Mouse (Mus musculus) cortical plate, adult 2 months (tissue): ENCODE data around the gene Arhgef3. TPM values are rescaled to one million over a fixed set of nuclear protein-coding genes. Genes with fewer than 3 reads are reported as not detected.
A peak's percentile ranks its signal among the peaks of the same experiment; 100 is the strongest.

Experiments
- H3K27ac ChIP-seq: fragments of 200-500 bp; 2 replicates; pipeline ENCODE4 v1.5.1; 2012; ENCODE audit warnings: low read length, control low read depth, inconsistent platforms; ENCODE audit not compliant: insufficient read depth
- H3K4me1 ChIP-seq: fragments of 200-500 bp; 2 replicates; pipeline ENCODE4 v1.6.1; 2011; ENCODE audit warnings: low read length; ENCODE audit not compliant: control insufficient read depth, insufficient read depth
- H3K4me3 ChIP-seq: fragments of 200-500 bp; 2 replicates; pipeline ENCODE4 v1.5.1; 2011; ENCODE audit warnings: mild to moderate bottlenecking, low read length, control low read depth; ENCODE audit not compliant: insufficient read depth
- CTCF ChIP-seq: fragments of 200-500 bp; IDR thresholded peaks from 2 replicates; pipeline ENCODE4 v1.5.1; 2011; ENCODE audit warnings: mild to moderate bottlenecking, control low read depth, low read length; ENCODE audit not compliant: insufficient read depth; ENCODE audit errors: extremely low read depth
- POLR2A ChIP-seq: fragments of 200-500 bp; IDR thresholded peaks from 2 replicates; pipeline ENCODE4 v1.6.1; 2011; ENCODE audit warnings: mild to moderate bottlenecking, low read length, control low read depth; ENCODE audit not compliant: insufficient read depth; ENCODE audit errors: extremely low read depth
- polyA plus RNA-seq: library from polyadenylated mRNA; depleted of rRNA; stranded (reverse); fragments of >200 nt; gene quantifications from 2 replicates; pipeline ENCODE4 v1.2.3, GENCODE M21; 2012

The Arhgef3 gene
- polyA plus RNA-seq, 1 experiment: 42.9 TPM

DNA sequence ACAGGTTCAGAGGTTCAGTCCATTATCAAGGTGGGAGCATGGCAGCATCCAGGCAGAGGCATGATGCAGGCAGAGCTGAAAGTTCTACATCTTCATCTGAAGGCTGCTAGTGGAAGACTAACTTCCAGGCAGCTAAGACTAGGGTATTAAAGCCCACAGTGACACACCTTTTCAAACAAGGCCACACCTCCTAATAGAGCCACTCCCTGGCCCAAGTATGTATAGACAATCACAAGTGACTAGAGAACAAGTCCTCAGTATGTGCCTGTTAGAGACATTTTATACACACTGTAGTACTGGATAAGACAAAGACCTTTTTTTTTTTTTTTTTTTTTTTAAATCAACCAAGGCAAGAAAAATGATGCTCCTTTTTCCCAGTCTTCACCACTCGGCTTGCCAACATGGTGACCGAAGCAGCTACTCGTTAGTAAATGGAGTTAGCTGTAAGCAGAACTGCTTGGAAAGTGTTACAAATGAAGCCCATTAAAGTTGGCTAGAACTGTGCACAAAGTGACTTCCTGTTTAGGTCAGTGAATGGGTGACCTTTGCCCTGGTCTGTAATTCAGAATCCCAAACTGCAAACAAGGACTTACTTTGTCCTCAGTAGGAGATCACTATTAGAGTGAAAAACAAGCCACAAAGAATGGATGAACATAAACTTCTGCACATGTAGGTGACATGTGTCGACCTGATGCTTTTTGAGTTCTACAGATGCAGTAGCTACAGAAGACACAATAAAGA lies 229.7 kb downstream of the Arhgef3 start:
- H3K27ac ChIP-seq: no peak overlapping the region
- no peak overlapping the region for H3K4me3 ChIP-seq
- TF ChIP-seq POLR2A (no peak), CTCF (no peak)
- H3K4me1 ChIP-seq: peaks cover 5% of the 10 kb centered on the region; the same call in 1 of the 2 replicates

DNA sequence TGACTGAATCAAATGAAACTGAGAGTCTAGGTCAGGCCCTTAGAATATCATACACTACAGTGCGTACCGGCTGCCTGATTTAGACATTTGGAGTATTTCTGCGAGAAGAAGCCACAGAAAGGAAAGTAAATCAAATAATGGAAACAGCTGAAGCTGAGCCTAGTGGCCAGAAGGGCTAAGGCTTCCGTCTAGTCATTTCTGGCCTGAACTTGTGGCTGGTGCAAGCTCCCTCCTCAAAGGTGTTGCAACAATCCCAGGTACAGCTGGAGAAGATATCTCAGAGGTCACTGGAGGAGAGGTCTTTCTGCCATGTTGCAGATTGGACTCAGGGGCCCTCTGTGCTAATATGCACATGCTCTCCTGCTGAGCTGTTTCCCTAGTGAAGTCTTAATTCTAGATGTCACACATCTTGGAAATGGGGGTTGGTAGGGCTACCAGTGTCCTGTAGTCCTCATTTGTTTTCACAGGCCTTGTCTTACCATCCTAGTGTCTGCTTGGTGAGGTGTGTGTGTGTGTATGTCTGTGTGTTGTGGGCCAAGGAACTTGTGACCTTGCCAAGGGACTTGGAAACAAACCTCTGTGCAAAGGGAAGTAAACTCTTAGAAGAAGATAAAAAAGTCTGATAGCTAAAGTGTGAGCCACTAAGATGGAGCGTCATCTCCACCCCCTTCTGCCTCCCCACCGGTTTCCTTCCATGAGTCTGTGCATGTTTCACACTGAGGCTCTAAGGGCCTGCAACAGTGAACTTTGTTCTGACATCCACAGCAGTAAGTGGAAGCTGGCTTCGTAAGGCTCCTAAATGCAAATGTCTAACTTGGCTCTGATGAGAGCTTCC lies 230.6 kb downstream of the Arhgef3 start:
- H3K27ac ChIP-seq: no peak overlapping the region
- no peak overlapping the region for H3K4me3 ChIP-seq
- TF ChIP-seq CTCF (no peak), POLR2A (no peak)
- peaks cover 12% of the 10 kb centered on the region for H3K4me1 ChIP-seq

DNA sequence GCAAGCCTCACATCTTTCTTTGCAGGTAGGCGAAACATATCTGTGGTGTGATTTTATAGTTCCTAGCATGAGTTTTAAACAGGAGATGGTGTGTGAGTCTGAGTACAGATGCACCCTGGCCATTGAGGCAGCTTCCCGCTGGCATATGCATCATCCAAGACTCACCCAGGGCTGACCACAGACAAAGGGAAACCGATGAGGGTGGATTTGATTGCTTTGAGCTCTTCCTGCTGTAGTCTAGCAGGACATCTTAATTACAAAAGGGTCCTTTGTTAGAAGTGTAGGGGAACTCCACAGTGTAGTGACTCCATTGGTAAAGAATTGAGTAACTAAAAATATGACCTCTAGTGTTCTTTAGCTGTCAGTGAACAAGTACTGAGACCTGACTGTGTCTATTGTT lies 232.5 kb downstream of the Arhgef3 start:
- TF ChIP-seq POLR2A (no peak), CTCF (no peak)
- Histone ChIP-seq H3K4me1 (peaks cover 8% of the 10 kb centered on the region), H3K27ac (no peak overlapping the region), H3K4me3 (no peak overlapping the region)

DNA sequence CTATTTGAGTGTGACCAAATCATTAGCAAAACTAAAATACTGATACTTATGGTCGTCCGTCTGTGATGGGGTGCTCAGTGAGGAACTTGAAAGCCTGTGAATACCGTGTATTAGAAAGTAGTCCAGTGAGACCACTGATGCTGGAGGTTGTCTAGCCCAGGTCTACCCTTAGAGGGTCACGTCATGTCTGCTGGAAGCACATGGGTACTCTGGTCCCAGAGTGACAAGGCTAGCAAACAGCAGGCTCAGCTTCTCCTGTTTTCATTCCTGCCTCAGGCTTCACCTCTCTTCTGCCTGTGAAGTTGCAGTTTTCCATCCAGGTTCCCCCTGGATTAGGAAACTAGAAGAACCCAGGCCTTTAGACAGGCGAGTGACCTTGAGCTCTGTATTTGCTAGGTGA lies 233.0 kb downstream of the Arhgef3 start:
- peaks cover 8% of the 10 kb centered on the region for H3K4me1 ChIP-seq
- no peak overlapping the region for H3K4me3 ChIP-seq
- no peak overlapping the region for H3K27ac ChIP-seq
- TF ChIP-seq CTCF (no peak), POLR2A (no peak)

DNA sequence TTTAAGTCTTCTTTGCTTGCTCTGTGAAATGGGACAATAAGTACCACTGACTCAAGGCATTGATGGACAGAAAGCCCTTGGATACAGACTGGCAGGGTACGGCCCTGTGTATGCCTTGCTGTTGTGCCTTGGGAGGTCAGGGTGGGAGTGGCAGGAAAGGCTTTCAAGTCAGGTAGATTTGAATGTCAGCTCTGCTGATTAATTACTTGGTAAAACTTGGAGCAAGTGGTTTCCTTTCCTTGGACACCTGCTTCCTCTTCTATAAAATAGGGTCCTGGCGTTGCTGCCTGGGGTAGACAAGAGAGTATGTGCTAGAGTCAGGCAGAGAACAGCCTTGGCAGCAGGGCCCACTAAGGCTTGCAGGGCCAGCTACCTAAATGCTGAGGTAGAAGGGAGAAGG lies 233.4 kb downstream of the Arhgef3 start:
- Histone ChIP-seq H3K4me1 (peaks cover 8% of the 10 kb centered on the region), H3K4me3 (no peak overlapping the region), H3K27ac (no peak overlapping the region)
- TF ChIP-seq CTCF (no peak), POLR2A (no peak)

DNA sequence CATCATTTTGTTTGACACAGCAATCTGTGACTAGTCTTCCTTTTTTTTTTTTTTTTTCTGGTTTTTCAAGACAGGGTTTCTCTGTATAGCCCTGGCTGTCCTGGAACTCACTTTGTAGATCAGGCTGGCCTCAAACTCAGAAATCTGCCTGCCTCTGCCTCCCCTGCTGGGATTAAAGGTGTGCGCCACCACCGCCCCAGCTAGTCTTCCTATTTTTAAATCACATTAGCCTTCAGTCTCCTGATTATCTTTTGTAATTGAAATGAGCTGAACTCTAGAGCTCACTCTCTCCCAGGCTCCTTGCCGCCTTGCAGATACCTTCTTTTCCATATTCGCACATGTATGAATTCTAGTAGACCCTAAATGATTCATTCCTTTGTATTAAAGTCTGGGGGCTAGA lies 234.0 kb downstream of the Arhgef3 start:
- no peak overlapping the region for H3K4me3 ChIP-seq
- peaks cover 8% of the 10 kb centered on the region for H3K4me1 ChIP-seq
- no peak overlapping the region for H3K27ac ChIP-seq
- TF ChIP-seq CTCF (no peak), POLR2A (no peak)

DNA sequence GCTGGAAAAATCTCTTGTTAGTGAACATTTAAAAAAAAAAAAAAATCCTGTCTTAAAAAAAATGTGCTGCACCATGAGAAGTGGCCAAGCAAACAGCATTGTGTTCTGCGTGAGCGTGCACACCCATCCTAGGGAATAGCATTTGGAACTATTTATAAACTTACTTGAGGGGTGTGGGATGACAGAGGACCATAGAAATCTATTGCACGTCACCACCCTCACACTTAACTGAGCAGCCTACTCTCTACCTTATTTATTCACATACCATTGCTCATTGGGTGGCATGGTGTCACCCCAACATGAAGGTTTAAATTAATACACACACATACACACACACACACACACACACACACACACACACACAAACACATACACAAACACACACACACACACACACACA lies 234.4 kb downstream of the Arhgef3 start:
- H3K4me3 ChIP-seq: no peak overlapping the region
- H3K27ac ChIP-seq: peak overlapping the region; percentile 62; the same call in 1 of the 2 replicates

DNA sequence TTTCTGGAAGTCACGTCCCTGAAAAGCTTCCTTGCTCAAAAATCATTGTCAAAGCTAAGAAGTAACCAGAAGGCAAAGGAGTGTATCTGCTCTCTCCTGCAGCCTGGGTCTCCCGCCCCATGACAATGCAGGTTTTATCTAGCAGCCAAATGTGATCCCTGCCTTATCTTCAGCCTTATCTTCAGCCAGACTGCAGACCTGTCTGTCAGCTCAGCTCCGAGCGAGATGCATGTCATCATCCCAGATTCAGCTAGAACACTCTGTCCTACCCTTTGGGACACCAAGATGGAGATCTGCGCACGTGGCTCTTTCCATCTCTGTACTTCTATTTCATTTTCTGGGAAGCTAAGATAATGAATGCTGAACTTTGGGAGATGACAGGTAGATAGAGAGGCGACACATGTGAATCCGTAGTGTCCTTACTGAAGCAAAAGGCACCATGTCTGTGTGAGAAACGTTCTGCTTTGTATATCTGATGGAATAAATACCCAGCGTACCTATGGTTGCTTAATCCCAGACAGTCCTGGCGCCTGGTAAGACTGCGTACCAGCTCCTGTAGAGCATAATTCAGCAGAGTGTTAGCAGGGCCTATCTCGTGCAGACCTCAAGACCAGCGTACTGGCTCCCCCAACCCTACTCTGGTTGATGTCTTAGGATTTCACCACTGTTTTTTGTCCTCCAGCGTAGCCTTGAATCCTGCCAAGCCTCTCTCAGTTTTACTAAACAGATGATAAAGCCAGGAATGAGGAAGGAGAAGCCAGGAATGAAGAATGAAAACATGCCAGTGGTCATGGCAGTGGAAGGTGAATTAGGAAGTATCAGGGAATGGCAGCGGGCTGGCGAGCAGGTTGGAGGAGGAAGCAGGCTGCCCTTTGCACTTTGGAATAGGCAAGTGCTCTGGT lies 235.4 kb downstream of the Arhgef3 start:
- TF ChIP-seq CTCF: no peak
- TF ChIP-seq POLR2A: no peak
- peak overlapping the region; percentile 84 for H3K27ac ChIP-seq

More for the DNA sequence above, 234.4 kb downstream of the Arhgef3 start:
- H3K4me1 ChIP-seq: peaks cover 8% of the 10 kb centered on the region
- no peak for TF ChIP-seq POLR2A
- no peak for TF ChIP-seq CTCF

DNA sequence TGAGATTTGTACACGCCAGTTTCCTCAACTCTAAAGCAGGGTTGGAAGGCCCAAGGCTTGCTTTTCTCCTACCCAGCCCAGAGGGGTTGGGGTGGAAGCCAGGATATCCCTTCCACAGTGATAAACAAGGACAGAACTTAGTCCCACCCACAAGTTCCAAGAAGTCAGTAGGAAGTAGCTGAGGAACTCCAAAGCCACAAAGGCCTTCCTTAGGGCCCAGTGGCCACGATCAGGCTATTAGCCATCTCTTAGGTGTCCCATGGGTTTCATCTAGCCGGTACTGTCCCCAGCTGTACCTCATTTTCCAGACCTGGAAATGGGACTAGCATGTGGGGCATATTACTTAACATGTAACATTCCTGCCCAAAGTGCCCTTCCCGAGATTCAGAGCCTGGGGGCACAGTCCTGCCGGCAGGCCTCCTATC lies 236.4 kb downstream of the Arhgef3 start:
- peak overlapping the region; percentile 94 for H3K27ac ChIP-seq

More for the DNA sequence above, 235.4 kb downstream of the Arhgef3 start:
- Histone ChIP-seq H3K4me1 (peaks cover 8% of the 10 kb centered on the region), H3K4me3 (no peak overlapping the region)

More for the DNA sequence above, 236.4 kb downstream of the Arhgef3 start:
- TF ChIP-seq CTCF: no peak
- no peak for TF ChIP-seq POLR2A
- no peak overlapping the region for H3K4me3 ChIP-seq
- H3K4me1 ChIP-seq: peaks cover 8% of the 10 kb centered on the region
